Mouse (Mus musculus) C2C12 (cell line): Measurements from ENCODE around the gene Ube2h. TPM values are rescaled to one million over a fixed set of nuclear protein-coding genes. Genes with fewer than 3 reads are reported as not detected.
A peak's percentile ranks its signal among the peaks of the same experiment; 100 is the strongest.
"Not testable (repeated sequence)": the region's sequence is repeated elsewhere in the genome, so short reads cannot be mapped to it uniquely, and the experiment has no call there.

ENCODE experiments used
- H3K27me3 ChIP-seq: one replicate; pipeline ENCODE4 v1.6.1; 2011; ENCODE audit not compliant: control insufficient read depth, insufficient read depth, insufficient read length
- H3K36me3 ChIP-seq: one replicate; pipeline ENCODE4 v1.6.1; 2011; ENCODE audit not compliant: control insufficient read depth, insufficient read depth
- H3K4me3 ChIP-seq: one replicate; pipeline ENCODE4 v1.5.1; 2011; ENCODE audit warnings: mild to moderate bottlenecking, control low read depth; ENCODE audit not compliant: poor library complexity, insufficient read depth, severe bottlenecking
- H3K79me2 ChIP-seq: one replicate; pipeline ENCODE4 v1.6.1; 2011; ENCODE audit not compliant: control insufficient read depth, insufficient read depth
- H3K79me3 ChIP-seq: one replicate; pipeline ENCODE4 v1.6.1; 2011; ENCODE audit warnings: low read depth, control low read depth
- H3ac ChIP-seq: one replicate; pipeline ENCODE3; 2011; ENCODE audit warnings: low read depth; ENCODE audit not compliant: control insufficient read depth, insufficient read length
- CEBPB ChIP-seq: IDR thresholded peaks from one replicate; pipeline ENCODE4 v1.6.1; 2011; ENCODE audit warnings: low read depth, mild to moderate bottlenecking, control low read depth, moderate library complexity
- CTCF ChIP-seq: IDR thresholded peaks from one replicate; pipeline ENCODE4 v1.5.1; 2011; ENCODE audit not compliant: control insufficient read depth, insufficient read depth, insufficient read length
- FOSL1 ChIP-seq: IDR thresholded peaks from one replicate; pipeline ENCODE4 v1.8.0; 2011; ENCODE audit warnings: mild to moderate bottlenecking, low read length; ENCODE audit not compliant: poor library complexity, insufficient read depth, severe bottlenecking
- MAX ChIP-seq: IDR thresholded peaks from one replicate; pipeline ENCODE4 v1.6.1; 2011; ENCODE audit warnings: mild to moderate bottlenecking, control low read depth
- MYOD1 ChIP-seq: IDR thresholded peaks from one replicate; pipeline ENCODE4 v1.6.1; 2011; ENCODE audit warnings: low read depth; ENCODE audit not compliant: control insufficient read depth, insufficient read length
- MYOG ChIP-seq: IDR thresholded peaks from one replicate; pipeline ENCODE4 v1.6.1; 2011; ENCODE audit not compliant: control insufficient read depth, insufficient read length; ENCODE audit errors: extremely low read depth
- USF1 ChIP-seq: IDR thresholded peaks from one replicate; pipeline ENCODE4 v1.6.1; 2011; ENCODE audit warnings: low read depth, mild to moderate bottlenecking, control low read depth, moderate library complexity
- polyA plus RNA-seq: library from polyadenylated mRNA; unstranded; fragments of >200 nt; fragmentation: generic; extraction: Trizol; gene quantifications from one replicate; pipeline ENCODE4 v1.2.1, GENCODE M21; 2012; ENCODE audit warnings: missing spikeins

Gene Ube2h
- polyA plus RNA-seq, 1 experiment, result 14.9 TPM

GRCm38 (mm10) chr6:30212468-30212867 is 91.9 kb downstream of the Ube2h start:
- TF ChIP-seq MAX, result no peak
- no peak for TF ChIP-seq FOSL1
- no peak for TF ChIP-seq USF1
- Histone ChIP-seq H3K36me3 (peaks cover 3% of the 10 kb centered on the region), H3K79me3 (no peaks in the 10 kb centered on the region), H3K79me2 (no peaks in the 10 kb centered on the region), H3K4me3 (no peak overlapping the region), H3ac (no peak overlapping the region), H3K27me3 (no peaks in the 10 kb centered on the region)

GRCm38 (mm10) chr6:30211641-30212455 is 92.5 kb downstream of the Ube2h start:
- Histone ChIP-seq H3K36me3 (peaks cover 3% of the 10 kb centered on the region), H3K79me2 (no peaks in the 10 kb centered on the region), H3K27me3 (no peaks in the 10 kb centered on the region), H3K4me3 (no peak overlapping the region), H3K79me3 (no peaks in the 10 kb centered on the region), H3ac (no peak overlapping the region)
- TF ChIP-seq FOSL1 (no peak), MYOD1 (no peak), MAX (no peak)

GRCm38 (mm10) chr6:30210788-30211187 is 93.6 kb downstream of the Ube2h start:
- Histone ChIP-seq H3K27me3 (no peaks in the 10 kb centered on the region), H3K4me3 (no peak overlapping the region)
- no peak for TF ChIP-seq MYOD1
- TF ChIP-seq CTCF, result peak; percentile 65
- no peak for TF ChIP-seq USF1
- no peak for TF ChIP-seq MAX
- TF ChIP-seq FOSL1, result no peak
- TF ChIP-seq CEBPB, result no peak
- no peak for TF ChIP-seq MYOG

GRCm38 (mm10) chr6:30208844-30209243 is 95.5 kb downstream of the Ube2h start:
- Histone ChIP-seq H3K27me3 (no peaks in the 10 kb centered on the region), H3K4me3 (no peak overlapping the region), H3ac (no peak overlapping the region), H3K36me3 (no peaks in the 10 kb centered on the region), H3K79me3 (no peaks in the 10 kb centered on the region), H3K79me2 (no peaks in the 10 kb centered on the region)
- no peak for TF ChIP-seq USF1

More at GRCm38 (mm10) chr6:30210788-30211187, 93.6 kb downstream of the Ube2h start:
- H3K36me3 ChIP-seq, result peaks cover 3% of the 10 kb centered on the region
- H3K79me3 ChIP-seq, result no peaks in the 10 kb centered on the region
- no peaks in the 10 kb centered on the region for H3K79me2 ChIP-seq
- no peak overlapping the region for H3ac ChIP-seq

- H3K79me2 ChIP-seq, result no peaks in the 10 kb centered on the region
- no peak overlapping the region for H3K4me3 ChIP-seq
- no peaks in the 10 kb centered on the region for H3K36me3 ChIP-seq
- TF ChIP-seq FOSL1, result no peak
- peak; percentile 98 for TF ChIP-seq CTCF
- no peak for TF ChIP-seq MYOG
- no peak for TF ChIP-seq CEBPB
- TF ChIP-seq MYOD1, result no peak
- TF ChIP-seq USF1, result no peak
- TF ChIP-seq MAX, result no peak
- H3K79me3 ChIP-seq, result no peaks in the 10 kb centered on the region
- H3K27me3 ChIP-seq, result no peaks in the 10 kb centered on the region
- H3ac ChIP-seq, result no peak overlapping the region
Measured at GRCm38 (mm10) chr6:30205587-30206202, 98.6 kb downstream of the Ube2h start.

GRCm38 (mm10) chr6:30205180-30205538 is 99.2 kb downstream of the Ube2h start:
- H3ac ChIP-seq, H3K79me2 ChIP-seq, H3K27me3 ChIP-seq, H3K36me3 ChIP-seq, H3K79me3 ChIP-seq, H3K4me3 ChIP-seq: not testable (repeated sequence)
